9 mouse cellular contexts compared by ENCODE assay signal in the genomic region with DNA sequence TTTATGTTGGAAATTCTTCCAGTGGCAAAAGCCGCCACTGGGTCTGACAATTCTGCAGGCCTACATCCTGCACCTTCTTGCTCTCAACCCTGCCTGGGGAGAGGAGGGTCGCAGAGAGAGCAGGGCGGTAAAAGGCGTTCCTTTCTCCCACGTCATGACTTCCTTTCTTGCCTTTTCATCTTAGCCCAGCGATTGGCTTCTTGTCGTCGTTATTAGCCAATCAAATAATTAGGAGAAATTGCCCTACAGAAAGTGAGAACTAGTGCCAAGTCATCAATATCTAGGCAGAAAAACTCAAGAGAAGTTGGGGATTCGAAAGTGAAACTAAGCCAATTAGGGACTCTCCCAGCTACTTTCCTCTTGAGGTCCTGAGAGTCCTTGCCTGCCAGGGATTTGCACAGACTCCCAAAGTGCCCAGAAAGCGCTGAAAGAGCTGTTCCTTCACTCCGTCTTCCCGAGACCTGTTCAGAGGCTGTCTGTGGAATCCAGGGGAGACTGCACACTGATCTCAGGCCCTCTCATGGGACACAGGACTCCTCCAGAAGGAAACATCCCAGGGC. TPM values are rescaled to one million over a fixed set of nuclear protein-coding genes. Genes with fewer than 3 reads are reported as not detected.
DNase-seq lines count a peak whose midpoint lies in the region; ATAC-seq and TF ChIP-seq lines count a peak whose summit lies in the region.
"Not testable (repeated sequence)": the region's sequence is repeated elsewhere in the genome, so short reads cannot be mapped to it uniquely, and the experiment has no call there.
"Had no signal": no experiment of that assay in that cellular context is flagged by ENCODE, and none has a peak within 500 bp of the region (broad histone marks: within the 10 kb centered on the region; RNA-seq: fewer than 3 reads in every experiment).

A gene (minus strand): TSS at position 138 of the 560 bp plus-strand sequence.
A gene (plus strand): TSS at position 352 of the 560 bp plus-strand sequence.

- H3K9ac ChIP-seq in forebrain, embryonic 13.5 days, result peak within 1 kb of the TSS; percentile 52
- H3K9ac ChIP-seq in liver, postnatal 0 days (replicated peaks), result peak within 1 kb of the TSS; percentile 76
- peak within 1 kb of the TSS; percentile 49 for H3K9ac ChIP-seq in neural tube, embryonic 12.5 days

- not testable (repeated sequence) for TF ChIP-seq EP300 in liver, postnatal 0 days (IDR thresholded peaks at IDR 0.05; ENCODE audit: low read depth)

- not testable (repeated sequence) for H3K36me3 ChIP-seq in forebrain, embryonic 13.5 days (ENCODE audit: poor library complexity, severe bottlenecking); liver, postnatal 0 days (replicated peaks; ENCODE audit: insufficient read depth, low read length); neural tube, embryonic 12.5 days

- H3K27me3 ChIP-seq in forebrain, embryonic 13.5 days; liver, postnatal 0 days (ENCODE audit: insufficient read depth, low read length); neural tube, embryonic 12.5 days (replicated peaks): not testable (repeated sequence)

- under 1% methylated on average over 12 of the region's 12 CpGs for WGBS in forebrain, embryonic 13.5 days
- WGBS in liver, postnatal 0 days (ENCODE audit: insufficient replicate concordance), result under 1% methylated on average over 12 of the region's 12 CpGs
- WGBS in neural tube, embryonic 12.5 days, result 2% methylated on average over 12 of the region's 12 CpGs

- TF ChIP-seq CTCF in liver, postnatal 0 days (IDR thresholded peaks at IDR 0.05; ENCODE audit: low read depth), result not testable (repeated sequence)

- DNase-seq in ES-CJ7 (ENCODE audit: low read depth, low spot score), result peak; percentile 58
- DNase-seq in cerebellum, adult 11 months, result peak; percentile 52
- DNase-seq in heart, postnatal 36 days, result peak; percentile 66 to 72
- peak; percentile 80 for DNase-seq in layer of hippocampus, adult 11-12 months (ENCODE audit: low spot score)
- DNase-seq in liver, postnatal 0 days, result peak; percentile 69
- DNase-seq in thymus, adult 18-20 months, result peak; percentile 74 to 87

- peak; percentile 94 for ATAC-seq in forebrain, embryonic 13.5 days
- ATAC-seq in liver, postnatal 0 days, result peak; percentile 92
- ATAC-seq in neural tube, embryonic 12.5 days (ENCODE audit: low FRiP score, low read depth), result peak; percentile 91

- not testable (repeated sequence) for H3K9me3 ChIP-seq in forebrain, embryonic 13.5 days (replicated peaks); liver, postnatal 0 days (ENCODE audit: low read length); neural tube, embryonic 12.5 days

- H3K4me3 ChIP-seq in forebrain, embryonic 13.5 days, result peak within 1 kb of the TSS; percentile 38
- H3K4me3 ChIP-seq in liver, postnatal 0 days (ENCODE audit: low read depth, low read length), result peak within 1 kb of the TSS; percentile 58
- H3K4me3 ChIP-seq in neural tube, embryonic 12.5 days, result peak within 1 kb of the TSS; percentile 33

- peak within 1 kb of the TSS; percentile 70 for H3K4me2 ChIP-seq in forebrain, embryonic 13.5 days
- peak within 1 kb of the TSS; percentile 85 for H3K4me2 ChIP-seq in liver, postnatal 0 days (ENCODE audit: low read depth, low read length)
- peak within 1 kb of the TSS; percentile 69 for H3K4me2 ChIP-seq in neural tube, embryonic 12.5 days (replicated peaks)

- intact Hi-C loops in heart, postnatal 36 days (cut with DNase I), result not testable (repeated sequence)

- H3K4me1 ChIP-seq in forebrain, embryonic 13.5 days; liver, postnatal 0 days (ENCODE audit: insufficient read depth); neural tube, embryonic 12.5 days: not testable (repeated sequence)

- H3K27ac ChIP-seq in forebrain, embryonic 13.5 days; neural tube, embryonic 12.5 days: not testable (repeated sequence)
- H3K27ac ChIP-seq in liver, postnatal 0 days (ENCODE audit: low read depth), result peak within 1 kb of the TSS; percentile 74

RNA-seq across cellular contexts. Expression of the first gene that starts in this region (rescaled TPM):
- 4.0 TPM in 2 replicates for polyA plus RNA-seq in forebrain, embryonic 13.5 days (2015; fragmentation: Nextera tagmentation; extraction: Ambion mirVana)
- total RNA-seq in heart, postnatal 36 days (2021), result 1 to 10 TPM; 9.5 to 10.0 TPM
- 16.2 and 17.1 TPM in 2 replicates for polyA plus RNA-seq in liver, postnatal 0 days (2015; fragmentation: Nextera tagmentation; extraction: Ambion mirVana)
- 7.4 and 7.7 TPM in 2 replicates for polyA plus RNA-seq in neural tube, embryonic 12.5 days (2016; fragmentation: Nextera tagmentation; extraction: Ambion mirVana)

RNA-seq across cellular contexts. Expression of the second gene that starts in this region (rescaled TPM):
- not detected in 2 replicates for polyA plus RNA-seq in forebrain, embryonic 13.5 days (2015; fragmentation: Nextera tagmentation; extraction: Ambion mirVana)
- total RNA-seq in heart, postnatal 36 days (2021), result not detected
- polyA plus RNA-seq in liver, postnatal 0 days (2015; fragmentation: Nextera tagmentation; extraction: Ambion mirVana), result not detected in 2 replicates
- not detected in 2 replicates for polyA plus RNA-seq in neural tube, embryonic 12.5 days (2016; fragmentation: Nextera tagmentation; extraction: Ambion mirVana)
- total RNA-seq: gastrocnemius, postnatal 4 days had no signal
